Mouse (Mus musculus): Measurements from ENCODE around the gene Gnmt. TPM values are rescaled to one million over a fixed set of nuclear protein-coding genes. Genes with fewer than 3 reads are reported as not detected.

The Gnmt gene
- polyA plus RNA-seq (2012; rRNA removed) = 2.0 and 2.5 TPM in 2 replicates

DNA sequence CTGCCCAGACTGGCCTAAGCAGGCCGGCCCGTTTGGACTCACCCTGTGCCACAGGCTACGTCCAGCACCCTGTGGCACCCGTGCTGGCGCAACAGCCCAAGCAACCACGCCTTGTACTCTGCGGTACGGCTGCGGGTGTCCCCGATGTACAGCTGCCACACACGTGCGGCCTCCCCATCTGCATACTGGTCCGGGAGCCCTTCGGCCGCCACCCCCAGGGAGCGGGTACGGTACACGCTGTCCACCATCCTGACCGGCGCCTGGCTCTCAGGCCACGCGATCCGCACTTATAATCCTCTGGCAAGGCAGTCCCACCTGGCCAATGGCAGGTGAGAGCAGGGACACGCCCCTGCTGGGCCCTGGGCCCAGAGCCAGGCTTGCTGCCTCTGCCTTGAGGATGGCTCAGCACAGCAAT lies at the start of gene Gnmt:
Gene Gnmt (minus strand): TSS at position 265 of the 415 bp plus-strand sequence.

DNA sequence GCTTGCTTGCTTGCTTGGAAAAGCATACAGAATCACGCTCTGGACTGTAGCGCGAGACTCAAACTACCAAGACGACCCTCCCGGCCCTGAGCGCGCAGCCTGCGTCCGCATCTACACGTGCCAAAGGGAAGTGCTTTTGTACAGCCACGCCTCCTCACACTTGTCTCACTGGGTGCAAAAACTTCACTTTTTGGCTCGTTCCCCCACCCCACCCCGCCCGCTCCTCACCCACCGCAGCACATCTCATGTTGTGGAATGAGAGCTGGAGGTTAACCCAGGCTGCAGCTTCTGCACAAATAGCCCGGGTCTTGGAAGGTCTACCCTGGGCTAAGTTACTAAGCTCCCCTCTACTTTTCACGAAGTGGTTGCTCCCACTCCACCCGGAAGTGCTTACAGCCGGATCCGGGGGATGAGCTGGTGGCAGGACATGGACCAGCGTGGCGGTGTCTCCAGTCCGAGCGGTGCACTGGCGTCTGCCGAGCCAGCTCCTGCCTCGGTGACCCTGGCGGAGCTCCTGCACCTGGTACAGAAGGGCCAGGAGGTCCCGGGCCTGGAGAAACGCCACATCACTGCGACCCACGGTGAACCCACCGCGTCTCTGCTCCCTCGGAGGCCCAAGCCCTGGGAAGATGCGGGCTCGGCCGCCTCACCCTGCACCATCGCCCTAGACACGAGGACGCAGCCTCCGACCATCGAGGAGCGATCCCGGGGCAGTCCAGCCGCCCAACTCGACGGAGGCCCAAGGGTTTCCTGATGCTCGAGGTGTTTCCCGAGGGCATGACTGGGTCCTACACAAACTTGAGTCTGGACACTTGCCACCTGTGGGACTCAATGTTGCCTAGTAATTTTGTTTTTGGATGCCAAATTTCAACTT lies 43.7 kb upstream of the Gnmt start, which contains the start of gene 2310039H08Rik:
Gene 2310039H08Rik (plus strand): TSS at position 232 of the 874 bp plus-strand sequence.

GRCm38 (mm10) chr17:46763544-46763943 lies 34.6 kb upstream of the Gnmt start, which contains the start of gene Ptcra:
Ptcra (minus strand) TSS chr17:46763712.

GRCm38 (mm10) chr17:46751794-46752556 lies 23.0 kb upstream of the Gnmt start, which contains the start of gene Cnpy3:
Cnpy3 (minus strand) TSS chr17:46752214.

GRCm38 (mm10) chr17:46710959-46711597 lies 17.9 kb downstream of the Gnmt start, which contains the start of gene Pex6:
Pex6 (plus strand) TSS chr17:46711463.

DNA sequence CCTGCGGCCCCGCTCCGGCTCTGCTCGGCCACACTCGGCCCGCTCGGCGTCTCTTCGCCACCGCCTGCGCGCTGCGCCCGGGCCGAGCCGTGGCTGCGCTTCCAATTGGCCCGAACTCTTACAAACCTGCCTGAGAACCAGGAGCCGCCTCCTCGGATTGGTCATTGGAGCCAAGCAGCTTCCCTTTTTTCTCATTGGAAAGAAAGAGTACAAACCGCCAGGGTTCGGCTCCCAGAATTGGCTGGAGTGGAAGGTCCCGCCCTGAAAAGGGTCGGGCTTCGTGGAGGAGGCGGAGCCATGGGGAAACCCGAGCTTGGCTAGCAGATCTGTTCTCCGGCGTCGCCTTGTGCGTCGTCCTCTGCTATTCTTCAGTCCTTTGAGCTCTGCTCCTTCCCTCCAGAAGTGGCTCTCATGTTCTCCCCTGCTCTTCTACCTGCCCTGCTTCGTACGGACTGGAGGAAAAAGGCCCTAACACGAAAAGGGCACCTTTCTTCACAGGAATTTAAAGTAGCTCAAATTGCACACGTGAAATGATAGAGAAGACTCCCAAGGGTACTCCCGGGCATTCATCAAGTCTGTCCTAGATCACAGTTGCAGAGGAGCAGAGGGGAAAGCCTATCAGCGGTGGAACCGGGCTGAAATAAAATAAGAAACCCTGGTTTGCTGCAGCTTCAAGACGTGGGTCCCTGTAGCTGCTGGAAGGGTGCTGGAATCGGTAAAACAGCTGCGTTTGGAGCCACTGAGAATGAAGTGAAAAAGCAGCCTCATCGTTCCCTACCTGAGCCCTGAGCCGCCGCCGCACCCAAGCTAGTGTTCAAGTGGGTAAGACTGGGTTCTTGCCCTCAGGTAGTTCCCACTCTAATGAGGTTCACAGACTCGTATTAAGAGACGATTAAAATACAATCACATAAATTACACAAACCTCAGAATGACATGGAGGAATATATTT lies 23.8 kb downstream of the Gnmt start, which contains the start of gene Ppp2r5d:
Gene Ppp2r5d (minus strand): TSS at position 225 of the 949 bp plus-strand sequence.

DNA sequence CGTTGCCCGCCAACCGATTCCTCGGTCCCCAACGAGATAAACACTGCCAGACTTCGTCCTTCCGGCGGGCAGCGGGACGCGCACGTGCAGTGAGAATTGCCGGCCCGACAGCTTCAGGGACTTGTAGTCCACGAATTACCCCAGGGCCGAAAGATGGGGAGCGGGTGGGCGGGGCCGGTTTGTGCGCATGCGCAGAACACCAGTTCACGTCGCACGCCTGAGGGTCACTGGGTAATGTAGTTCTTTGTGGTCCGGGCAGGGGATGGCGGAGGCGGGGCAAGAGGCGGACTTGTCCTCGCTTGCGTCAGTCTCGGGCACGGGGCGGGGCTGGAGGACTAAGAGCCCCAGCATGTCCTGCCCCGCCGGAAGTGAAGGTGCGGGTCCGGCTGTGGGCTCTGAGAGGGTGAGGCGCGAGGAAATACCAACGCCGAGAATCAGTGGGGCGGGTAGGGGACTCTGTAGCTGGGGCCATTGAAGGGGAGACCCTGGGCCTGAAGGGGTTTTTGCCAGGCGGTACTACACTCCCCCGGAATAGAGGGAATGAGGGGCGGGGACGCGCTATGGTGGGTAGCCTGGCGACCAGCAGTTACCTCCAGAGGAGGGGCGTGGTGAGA lies 48.1 kb downstream of the Gnmt start, which contains the start of gene Klhdc3:
Gene Klhdc3 (minus strand): TSS at position 155 of the 614 bp plus-strand sequence.

DNA sequence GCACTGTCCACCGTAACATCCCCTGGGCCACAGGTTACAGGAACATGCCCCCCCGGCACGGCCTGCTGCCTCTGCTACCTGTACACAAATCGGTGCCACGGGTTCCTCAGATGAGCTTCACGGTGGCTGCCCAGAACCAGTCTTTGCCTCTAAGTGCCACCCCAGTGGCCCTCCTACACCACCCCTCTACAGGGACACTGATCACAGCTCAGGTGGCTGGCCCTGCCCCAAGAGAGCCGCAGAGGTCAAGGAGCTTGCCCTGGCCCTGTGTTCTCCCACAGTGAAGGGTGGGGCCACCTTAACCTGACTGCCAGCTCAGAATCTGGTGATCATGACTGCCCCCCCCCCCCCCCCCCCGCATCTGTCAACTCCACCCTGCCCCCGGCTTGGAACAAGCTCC lies 50.6 kb downstream of the Gnmt start, which contains the start of gene Mea1:
Gene Mea1 (plus strand): TSS at position 378 of the 400 bp plus-strand sequence.

Other genes starting within 250 kb of the Gnmt start
- gene Ttbk1, start 241.5 kb downstream of the Gnmt start, polyA plus RNA-seq (2012; rRNA removed) = 19.9 and 24.9 TPM in 2 replicates
- 11.2 and 13.1 TPM in 2 replicates for gene Dnph1, start 232.5 kb downstream of the Gnmt start, polyA plus RNA-seq (2012; rRNA removed)
- 40.4 and 42.3 TPM in 2 replicates for gene Cul9, start 182.8 kb downstream of the Gnmt start, polyA plus RNA-seq (2012; rRNA removed)
- gene Srf, start 173.0 kb downstream of the Gnmt start, polyA plus RNA-seq (2012; rRNA removed) = 67.9 and 75.4 TPM in 2 replicates
- gene Ptk7, start 99.7 kb downstream of the Gnmt start, polyA plus RNA-seq (2012; rRNA removed) = 15.2 and 17.2 TPM in 2 replicates
- 21.6 and 24.5 TPM in 2 replicates for gene Klc4, start 83.1 kb downstream of the Gnmt start, polyA plus RNA-seq (2012; rRNA removed)
- 41.8 and 42.2 TPM in 2 replicates for gene Mrpl2, start 82.9 kb downstream of the Gnmt start, polyA plus RNA-seq (2012; rRNA removed)
- gene Cul7, start 78.8 kb downstream of the Gnmt start, polyA plus RNA-seq (2012; rRNA removed) = 57.9 and 58.6 TPM in 2 replicates
- gene Rrp36, start 54.8 kb downstream of the Gnmt start, polyA plus RNA-seq (2012; rRNA removed) = 35.4 and 37.4 TPM in 2 replicates
- 185 and 210 TPM in 2 replicates for gene Mea1, start 50.4 kb downstream of the Gnmt start, polyA plus RNA-seq (2012; rRNA removed)
- 165 and 178 TPM in 2 replicates for gene Klhdc3, start 48.3 kb downstream of the Gnmt start, polyA plus RNA-seq (2012; rRNA removed)
- 100 and 101 TPM in 2 replicates for gene Ppp2r5d, start 24.1 kb downstream of the Gnmt start, polyA plus RNA-seq (2012; rRNA removed)
- gene Pex6, start 17.7 kb downstream of the Gnmt start, polyA plus RNA-seq (2012; rRNA removed) = 46.3 and 46.4 TPM in 2 replicates
- 58.5 and 59.3 TPM in 2 replicates for gene Cnpy3, start 23.0 kb upstream of the Gnmt start, polyA plus RNA-seq (2012; rRNA removed)
- gene Ptcra, start 34.5 kb upstream of the Gnmt start, polyA plus RNA-seq (2012; rRNA removed) = 0.07 TPM in 1 of 2 replicates, not detected in the other
- 52.9 and 53.6 TPM in 2 replicates for gene 2310039H08Rik, start 43.5 kb upstream of the Gnmt start, polyA plus RNA-seq (2012; rRNA removed)
- 67.6 and 73.0 TPM in 2 replicates for gene Rpl7l1, start 53.5 kb upstream of the Gnmt start, polyA plus RNA-seq (2012; rRNA removed)
- 21.7 and 22.8 TPM in 2 replicates for gene Bicral, start 129.3 kb upstream of the Gnmt start, polyA plus RNA-seq (2012; rRNA removed)
- 29.4 and 29.5 TPM in 2 replicates for gene Tbcc, start 161.5 kb upstream of the Gnmt start, polyA plus RNA-seq (2012; rRNA removed)
- 0.04 TPM in 1 of 2 replicates, not detected in the other for gene Prph2, start 181.3 kb upstream of the Gnmt start, polyA plus RNA-seq (2012; rRNA removed)

Measured in central nervous system, embryonic 18 days (tissue).